Mouse (Mus musculus): ENCODE results near the gene Prph. TPM values are rescaled to one million over a fixed set of nuclear protein-coding genes. Genes with fewer than 3 reads are reported as not detected.

Prph gene
- not detected for total RNA-seq (2023)

DNA sequence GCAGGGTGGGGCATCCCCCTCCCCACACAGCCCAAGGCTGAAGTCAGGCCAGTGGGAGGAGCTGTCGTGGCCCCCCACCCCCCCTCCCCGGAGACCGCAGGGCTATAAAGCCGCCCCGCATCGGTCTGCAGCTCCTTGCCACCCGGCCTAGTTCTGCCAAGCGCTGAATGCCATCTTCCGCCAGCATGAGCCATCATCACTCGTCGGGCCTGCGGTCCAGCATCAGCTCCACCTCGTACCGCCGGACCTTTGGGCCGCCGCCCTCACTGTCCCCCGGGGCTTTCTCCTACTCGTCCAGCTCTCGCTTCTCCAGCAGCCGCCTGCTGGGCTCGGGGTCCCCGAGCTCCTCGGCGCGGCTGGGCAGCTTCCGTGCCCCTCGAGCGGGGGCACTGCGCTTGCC, at the start of gene Prph:
Gene Prph, plus strand, starts transcription at position 135 of the 400 bp plus-strand sequence.

DNA sequence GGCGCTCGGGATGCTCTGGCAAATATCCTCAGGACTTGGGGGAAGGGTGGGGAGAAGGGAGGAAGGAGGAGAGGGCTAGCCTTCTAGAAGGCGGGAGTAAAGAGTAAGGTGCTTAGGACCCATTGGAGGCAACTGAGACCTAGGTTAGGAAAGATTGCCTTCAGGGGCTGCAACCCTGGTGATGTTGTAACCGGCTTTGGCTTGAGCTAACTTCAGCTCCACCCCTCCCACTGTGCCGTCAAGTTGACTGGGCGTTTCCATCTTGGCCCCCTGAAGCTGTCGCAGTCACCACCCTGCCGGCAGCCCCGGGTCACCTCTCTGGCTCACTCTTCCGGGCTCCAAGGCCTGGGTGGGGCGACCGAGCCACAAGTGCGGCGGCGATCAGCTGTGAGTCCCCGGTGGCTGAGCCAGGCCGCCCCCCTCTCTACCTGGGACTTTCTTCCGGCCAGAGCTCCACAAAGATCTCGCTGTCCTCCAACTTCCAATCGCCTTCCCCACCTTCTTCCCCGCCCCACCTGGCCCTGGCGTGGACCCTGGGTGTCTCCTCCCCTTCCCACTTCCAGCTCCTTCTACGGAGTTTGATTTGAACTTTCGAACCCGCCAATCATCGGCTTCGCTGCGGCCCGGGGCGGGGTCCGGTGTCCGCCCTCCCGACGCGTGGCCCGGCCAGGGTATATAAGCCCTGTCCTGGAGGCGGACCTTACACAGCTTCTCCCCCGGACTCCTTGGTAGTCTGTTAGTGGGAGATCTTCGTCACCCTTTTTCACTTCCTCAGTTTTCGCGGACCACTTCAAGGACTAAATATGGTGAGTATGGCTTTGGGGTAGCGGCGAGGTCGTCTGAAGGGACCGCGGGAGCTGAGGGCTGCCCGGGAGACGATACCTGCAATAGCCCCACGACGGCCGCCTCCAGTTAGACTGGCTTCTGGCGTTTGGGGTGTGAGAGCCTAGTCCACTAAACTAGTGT, 25.1 kb upstream of the Prph start, which contains the start of gene Tuba1c:
Gene Tuba1c, plus strand, starts transcription at position 273 of the 966 bp plus-strand sequence.

DNA sequence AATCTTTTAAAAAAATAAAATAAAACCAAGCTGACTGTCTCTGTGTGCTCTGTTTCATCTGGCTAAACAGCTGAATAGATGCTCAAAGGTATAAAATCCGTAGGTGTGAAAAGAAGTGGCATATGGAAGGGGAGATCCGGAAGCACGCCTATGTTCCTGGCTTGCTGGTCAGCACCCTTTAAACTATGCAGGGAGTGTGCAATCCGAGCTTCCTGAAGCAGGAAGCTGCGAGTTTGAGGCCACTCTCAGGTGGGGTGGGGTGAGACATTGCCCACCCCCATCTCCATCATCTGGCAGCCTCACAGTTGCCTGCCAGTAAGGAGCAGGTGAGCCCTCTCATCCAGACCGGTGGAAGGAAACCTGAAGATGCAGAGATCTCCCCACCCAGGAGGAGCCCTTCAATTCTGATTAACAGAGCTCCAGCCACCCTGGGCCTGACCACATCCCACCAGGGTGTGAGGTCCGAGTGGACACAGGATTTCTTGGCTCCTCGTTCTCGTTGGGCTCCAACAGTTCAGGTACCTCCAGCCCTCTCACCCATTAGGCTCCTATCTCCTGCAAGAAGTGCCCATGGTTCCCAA, 19.1 kb downstream of the Prph start, which contains the start of gene Troap:
Gene Troap, plus strand, starts transcription at position 557 of the 581 bp plus-strand sequence.

DNA sequence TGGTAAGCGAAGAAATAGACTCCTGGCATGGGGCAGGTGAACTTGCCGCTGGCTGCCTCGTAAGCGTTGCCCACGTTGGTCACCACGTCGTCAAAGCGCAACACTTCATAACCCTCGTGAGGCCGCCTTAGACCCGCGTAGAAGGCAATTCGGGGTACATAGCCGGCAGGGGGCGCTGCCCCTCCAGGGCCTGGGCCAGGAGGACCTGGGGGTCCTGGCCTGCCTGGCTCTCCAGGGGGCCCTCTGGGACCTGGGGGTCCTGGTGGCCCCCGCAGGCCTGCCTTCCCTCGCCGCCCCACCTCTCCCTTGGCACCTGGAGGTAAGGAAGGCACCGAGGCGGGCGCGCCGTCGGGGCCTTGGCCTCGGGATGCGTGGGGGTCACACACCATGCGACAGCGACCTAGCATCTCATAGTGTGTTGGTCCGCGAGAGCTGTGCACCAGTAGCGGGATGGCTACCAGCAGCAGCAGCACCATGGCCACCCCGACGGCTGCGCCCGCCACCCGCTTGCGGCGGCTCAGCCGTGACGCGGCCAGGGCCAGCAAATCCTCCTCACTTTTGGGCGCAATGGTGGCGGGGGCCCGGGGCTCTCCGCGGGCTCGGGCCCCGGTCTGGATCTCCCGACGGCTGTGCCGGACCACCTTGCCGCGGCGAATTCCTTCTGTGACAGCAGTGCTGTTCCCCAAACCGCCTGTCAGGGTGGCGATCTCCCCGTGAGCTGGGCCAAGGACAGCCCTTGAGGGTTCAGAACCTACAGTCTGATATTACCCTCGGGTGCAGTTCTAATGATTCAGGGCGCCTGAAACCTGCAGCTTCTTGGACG, 32.5 kb downstream of the Prph start, which contains the start of gene C1ql4:
Gene C1ql4, minus strand, starts transcription at position 565 of the 823 bp plus-strand sequence.

DNA sequence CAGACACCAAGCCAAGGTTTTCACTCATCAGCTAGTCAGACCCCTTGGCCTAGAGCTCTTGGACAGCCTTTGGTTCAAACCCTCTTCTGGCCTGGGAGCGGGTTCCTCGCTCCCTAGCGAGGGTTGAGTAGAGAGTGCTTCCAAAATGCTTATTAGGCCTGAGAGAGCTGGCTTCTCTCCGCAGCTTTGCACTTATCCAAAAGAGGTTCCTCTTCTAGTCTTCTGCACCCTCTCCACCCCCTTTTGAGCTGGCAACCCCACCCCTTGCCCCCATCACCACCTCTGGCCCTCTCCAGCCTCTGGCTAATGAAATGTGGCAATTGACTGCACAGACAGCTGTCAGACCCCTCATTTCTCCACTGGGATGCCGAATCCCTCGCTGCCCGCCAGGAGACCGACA, 37.9 kb downstream of the Prph start, which contains the start of gene Dnajc22:
Gene Dnajc22, plus strand, starts transcription at position 301 of the 400 bp plus-strand sequence.

Other genes with a start within 250 kb of the Prph start
- gene Ddn, start 245.7 kb upstream of the Prph start, total RNA-seq (2023), result not detected
- gene Prkag1, start 223.7 kb upstream of the Prph start, total RNA-seq (2023), result 100 to 1,000 TPM; 114 to 118 TPM
- gene Kmt2d, start 184.0 kb upstream of the Prph start, total RNA-seq (2023), result 100 to 1,000 TPM; 126 to 127 TPM
- 1 to 10 TPM; 2.6 to 4.1 TPM for gene Rhebl1, start 160.6 kb upstream of the Prph start, total RNA-seq (2023)
- not detected for gene Dhh, start 156.6 kb upstream of the Prph start, total RNA-seq (2023)
- gene Lmbr1l, start 136.9 kb upstream of the Prph start, total RNA-seq (2023), result 10 to 100 TPM; 89.1 to 93.1 TPM
- 100 to 1,000 TPM; 328 to 352 TPM for gene Tuba1b, start 120.6 kb upstream of the Prph start, total RNA-seq (2023)
- gene Gm49450, start 101.6 kb upstream of the Prph start, total RNA-seq (2023), result not detected
- 100 to 1,000 TPM; 100 to 111 TPM for gene Tuba1a, start 101.5 kb upstream of the Prph start, total RNA-seq (2023)
- gene Tuba1c, start 25.3 kb upstream of the Prph start, total RNA-seq (2023), result 100 to 1,000 TPM; 267 to 280 TPM
- 10 to 100 TPM; 30.9 to 35.2 TPM for gene Troap, start 19.4 kb downstream of the Prph start, total RNA-seq (2023)
- gene C1ql4, start 32.6 kb downstream of the Prph start, total RNA-seq (2023), result not detected
- 1 to 10 TPM; 1.6 to 2.3 TPM for gene Dnajc22, start 38.0 kb downstream of the Prph start, total RNA-seq (2023)
- gene Spats2, start 70.7 kb downstream of the Prph start, total RNA-seq (2023), result under 1 TPM in 1 of 2 experiments, not detected in 1; 0.18 TPM
- gene Kcnh3, start 169.7 kb downstream of the Prph start, total RNA-seq (2023), result not detected
- gene Mcrs1, start 196.8 kb downstream of the Prph start, total RNA-seq (2023), result 10 to 100 TPM; 49.2 to 57.1 TPM
- 1 to 10 TPM; 1.1 to 1.5 TPM for gene Prpf40b, start 239.9 kb downstream of the Prph start, total RNA-seq (2023)
- not detected for gene Fam186b, start 240.7 kb downstream of the Prph start, total RNA-seq (2023)